Mouse (Mus musculus) bone marrow macrophage, adult 2 months (primary cell): ENCODE measurements around the gene Slc40a1.

Source experiments
- CTCF ChIP-seq: IDR thresholded peaks from 2 replicates; pipeline ENCODE4 v1.5.1; 2012; ENCODE audit warnings: low read depth, mild to moderate bottlenecking, low read length, moderate library complexity
- POLR2A ChIP-seq: IDR thresholded peaks from 2 replicates; pipeline ENCODE4 v1.6.1; 2012; ENCODE audit warnings: mild to moderate bottlenecking, low read depth, low read length, borderline replicate concordance

GRCm38 (mm10) chr1:45868050-45868449 lies 58.3 kb downstream of the Slc40a1 start:
- TF ChIP-seq CTCF (no peak), POLR2A (no peak)
